Comparison of ENCODE assay signal across 9 mouse cellular contexts in genomic region chr1:179261496-179261966, GRCm38 (mm10).
DNase-seq lines count a peak whose midpoint lies in the region; ATAC-seq lines count a peak whose summit lies in the region.
"Had no signal": no experiment of that assay in that cellular context is flagged by ENCODE, and none has a peak within 500 bp of the region (broad histone marks: within the 10 kb centered on the region; RNA-seq: fewer than 3 reads in every experiment).

No protein-coding gene starts in this region.

- peaks cover 6% of the 10 kb centered on the region for H3K4me1 ChIP-seq in midbrain, embryonic 12.5 days
- H3K4me1 ChIP-seq: liver, embryonic 12.5 days had no signal

- ATAC-seq in midbrain, embryonic 12.5 days (ENCODE audit: low FRiP score, low read depth), result no peak
- no peak for ATAC-seq in activated CD4-positive, CD25-positive, alpha-beta regulatory T cell, adult 4 months
- ATAC-seq: liver, embryonic 12.5 days had no signal

- peak overlapping the region; percentile 71 for H3K27ac ChIP-seq in midbrain, embryonic 12.5 days (replicated peaks)
- H3K27ac ChIP-seq: liver, embryonic 12.5 days had no signal

- H3K9ac ChIP-seq in midbrain, embryonic 12.5 days (replicated peaks), result no peak overlapping the region
- H3K9ac ChIP-seq: liver, embryonic 12.5 days had no signal

- H3K4me3 ChIP-seq in midbrain, embryonic 12.5 days, result no peak overlapping the region
- H3K4me3 ChIP-seq: liver, embryonic 12.5 days had no signal

- no peaks in the 10 kb centered on the region for H3K27me3 ChIP-seq in midbrain, embryonic 12.5 days
- H3K27me3 ChIP-seq: liver, embryonic 12.5 days had no signal

- 60% methylated on average over 11 of the region's 11 CpGs for WGBS in midbrain, embryonic 12.5 days

- no peak overlapping the region for H3K4me2 ChIP-seq in midbrain, embryonic 12.5 days (replicated peaks)
- H3K4me2 ChIP-seq: liver, embryonic 12.5 days had no signal

- H3K9me3 ChIP-seq in midbrain, embryonic 12.5 days, result no peaks in the 10 kb centered on the region
- H3K9me3 ChIP-seq: liver, embryonic 12.5 days had no signal

- DNase-seq in layer of hippocampus, adult 9-11 months, result peak; percentile 9
- DNase-seq in layer of hippocampus, adult 8-10 months (ENCODE audit: low spot score in 2 of 2), result no peak
- DNase-seq in cerebellum, adult 9-10 months, result peak; percentile 31
- peak; percentile 12 for DNase-seq in forelimb bud, embryonic 11.5 days (ENCODE audit: low read depth, low spot score)
- DNase-seq in adrenal gland, postnatal 36 days, result no peak
- DNase-seq in urinary bladder, postnatal 10 days (ENCODE audit: low spot score), result no peak

- H3K36me3 ChIP-seq in midbrain, embryonic 12.5 days, result no peaks in the 10 kb centered on the region
- H3K36me3 ChIP-seq: liver, embryonic 12.5 days had no signal

Comparison
In these comparisons a context has a peak if more than half of its experiments do, and no peak if none do; other contexts are left out.
1. DNase-seq: peak in layer of hippocampus, adult 9-11 months (single experiment), cerebellum, adult 9-10 months (single experiment) and forelimb bud, embryonic 11.5 days (single experiment); none in layer of hippocampus, adult 8-10 months (0 of 2), adrenal gland, postnatal 36 days (0 of 2) and urinary bladder, postnatal 10 days (single experiment).